Mouse (Mus musculus) MEL (cell line): Measurements from ENCODE around the gene Pbxip1.

Source experiments
- CTCF ChIP-seq, 3 experiments: IDR thresholded peaks in 2 of 3; conservative IDR thresholded peaks in 1 of 3; 2 replicates each; pipeline ENCODE4 v1.5.1; 2011 to 2012; ENCODE audit warnings: low read length in 3 of 3, low read depth in 2 of 3, mild to moderate bottlenecking in 2 of 3, improper control_type of control experiment in 1 of 3, inconsistent platforms in 1 of 3, mixed read lengths in 1 of 3, moderate library complexity in 1 of 3; ENCODE audit not compliant: control insufficient read depth in 1 of 3, insufficient read depth in 1 of 3, poor library complexity in 1 of 3, severe bottlenecking in 1 of 3
- POLR2A ChIP-seq, 2 experiments: IDR thresholded peaks; 2 replicates each; pipeline ENCODE4 v1.6.1; 2011 to 2012; ENCODE audit warnings: low read length in 2 of 2, mild to moderate bottlenecking in 2 of 2, control low read depth in 1 of 2, improper control_type of control experiment in 1 of 2, low read depth in 1 of 2, moderate library complexity in 1 of 2; ENCODE audit not compliant: control insufficient read depth in 1 of 2, insufficient read depth in 1 of 2, poor library complexity in 1 of 2

DNA sequence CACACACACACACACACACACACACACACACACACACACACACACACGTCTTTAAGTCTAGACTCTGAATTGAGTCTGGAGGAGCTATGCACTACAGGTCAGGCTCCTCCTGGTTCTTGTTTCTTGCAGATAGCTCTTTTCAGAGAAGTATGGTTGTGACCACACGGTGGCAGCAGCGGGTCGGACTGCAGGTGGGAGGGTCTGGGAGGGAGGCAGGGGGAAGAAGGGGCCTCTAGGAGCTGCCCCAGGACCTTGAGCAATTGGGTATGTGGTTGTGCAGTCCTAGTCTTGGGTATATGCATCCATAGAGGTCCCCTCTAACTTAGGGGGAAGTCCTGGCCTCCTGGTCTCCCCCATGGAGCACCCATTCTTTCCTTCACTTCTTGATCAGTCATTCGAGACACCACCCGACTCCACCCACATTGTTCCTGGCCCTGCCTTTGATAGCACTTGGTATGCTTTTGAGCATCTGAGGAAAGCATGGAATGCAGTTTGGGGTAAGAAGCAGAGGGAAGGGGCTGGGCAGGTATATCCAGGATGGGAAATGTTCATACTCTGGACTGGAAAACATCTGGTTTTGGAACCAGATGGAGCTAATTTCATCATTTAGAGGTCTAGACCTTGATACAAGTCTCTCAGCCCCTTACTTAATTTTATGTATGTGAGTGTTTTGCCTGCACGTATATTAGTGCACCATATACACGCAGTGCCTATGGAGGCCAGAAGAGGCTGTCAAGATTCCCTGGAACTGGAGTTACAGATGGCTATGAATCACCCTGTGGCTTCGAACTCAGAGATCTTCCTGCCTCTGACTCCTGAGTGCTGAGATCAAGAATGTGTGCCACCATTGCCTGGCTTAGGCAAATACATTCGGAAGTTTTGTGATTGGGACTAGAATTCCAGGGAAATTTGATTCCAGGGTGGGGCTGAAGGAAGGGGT is 20.5 kb downstream of the Pbxip1 start:
- TF ChIP-seq CTCF (IDR thresholded peaks at IDR 0.05 in 2 of 3, conservative IDR thresholded peaks at IDR 0.05 in 1 of 3; ENCODE audit: control insufficient read depth in 1 of 3, insufficient read depth in 1 of 3, low read depth in 2 of 3, low read length in 3 of 3, poor library complexity in 1 of 3, severe bottlenecking in 1 of 3), result peak; percentile 77 to 97 (median 96)
- no peak for TF ChIP-seq POLR2A (IDR thresholded peaks at IDR 0.05; ENCODE audit: control insufficient read depth in 1 of 2, insufficient read depth in 1 of 2, low read depth in 1 of 2, low read length in 2 of 2, poor library complexity in 1 of 2)
